Mouse (Mus musculus) T-helper 2 cell (primary cell): ENCODE results near the gene Aco2.

Experiments
- in situ Hi-C: fragments of 300-600 bp; cut with MboI, MseI; formaldehyde crosslinking; loops from one replicate; pipeline ENCODE4 v1.15.1; 2025; ENCODE audit warnings: high pct_unique_total_duplicates

The Aco2 gene

DNA sequence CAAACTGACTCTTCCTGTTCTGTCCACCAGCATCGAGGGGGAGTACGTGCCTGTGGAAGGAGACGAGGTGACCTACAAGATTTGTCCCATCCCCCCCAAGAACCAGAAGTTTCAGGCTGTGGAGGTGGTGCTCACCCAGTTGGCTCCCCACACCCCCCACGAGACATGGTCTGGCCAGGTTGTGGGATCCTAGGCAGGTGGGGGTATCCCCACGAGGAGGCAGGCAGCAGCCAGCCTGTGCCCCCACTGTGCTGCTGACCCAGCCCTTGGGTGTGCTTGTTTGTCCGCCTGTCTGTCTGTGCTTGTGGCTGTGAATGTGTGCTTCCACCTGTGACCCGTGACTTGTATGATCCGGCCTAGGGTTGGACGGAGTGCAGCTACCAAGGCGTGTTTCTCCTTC, 77.0 kb downstream of the Aco2 start:
- in situ Hi-C loops: no loop called here

- in situ Hi-C loops: loop anchor here (5.0 kb wide), 1 partner anchor 43 kb away; no protein-coding TSS in a partner anchor
These were observed 77.5 kb downstream of the Aco2 start for GRCm38 (mm10) chr15:81949476-81950131.

GRCm38 (mm10) chr15:81950716-81951115, 78.6 kb downstream of the Aco2 start:
- in situ Hi-C loops: loop anchor here (5.0 kb wide), 1 partner anchor 42 kb away; no protein-coding TSS in a partner anchor

GRCm38 (mm10) chr15:81951159-81951558, 79.0 kb downstream of the Aco2 start:
- in situ Hi-C loops: loop anchor here (5.0 kb wide), 1 partner anchor 41 kb away; no protein-coding TSS in a partner anchor

GRCm38 (mm10) chr15:81952310-81952709, 80.2 kb downstream of the Aco2 start:
- in situ Hi-C loops: loop anchor here (5.0 kb wide), 1 partner anchor 40 kb away; no protein-coding TSS in a partner anchor

GRCm38 (mm10) chr15:81954151-81954583, 82.1 kb downstream of the Aco2 start:
- in situ Hi-C loops: loop anchor here (5.0 kb wide), 1 partner anchor 38 kb away; no protein-coding TSS in a partner anchor

DNA sequence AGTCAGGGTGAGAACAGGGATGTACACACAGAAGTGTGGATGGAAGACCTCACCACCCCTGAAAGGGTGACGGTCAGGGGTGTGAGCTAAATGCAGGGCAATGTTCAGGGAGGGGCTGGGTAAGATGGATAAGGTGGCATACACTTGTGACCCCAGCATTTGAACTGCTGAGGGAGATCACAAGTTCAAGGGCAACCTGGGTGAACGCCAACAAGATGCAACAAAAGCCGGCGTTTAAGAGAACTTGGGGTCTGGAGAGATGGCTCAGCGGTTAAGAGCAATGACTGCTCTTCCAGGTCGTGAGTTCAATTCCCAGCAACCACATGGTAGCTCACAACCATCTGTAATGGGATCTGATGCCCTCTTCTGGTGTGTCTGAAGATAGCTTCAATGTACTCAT, 82.6 kb downstream of the Aco2 start:
- in situ Hi-C loops: loop anchor here (5.0 kb wide), 1 partner anchor 38 kb away; no protein-coding TSS in a partner anchor

- in situ Hi-C loops: no loop called here
These were observed 83.3 kb downstream of the Aco2 start for GRCm38 (mm10) chr15:81955414-81955813.

- in situ Hi-C loops: no loop called here
These were observed 84.3 kb downstream of the Aco2 start for GRCm38 (mm10) chr15:81956457-81956856.

GRCm38 (mm10) chr15:81957598-81957997, 85.5 kb downstream of the Aco2 start:
- in situ Hi-C loops: no loop called here

DNA sequence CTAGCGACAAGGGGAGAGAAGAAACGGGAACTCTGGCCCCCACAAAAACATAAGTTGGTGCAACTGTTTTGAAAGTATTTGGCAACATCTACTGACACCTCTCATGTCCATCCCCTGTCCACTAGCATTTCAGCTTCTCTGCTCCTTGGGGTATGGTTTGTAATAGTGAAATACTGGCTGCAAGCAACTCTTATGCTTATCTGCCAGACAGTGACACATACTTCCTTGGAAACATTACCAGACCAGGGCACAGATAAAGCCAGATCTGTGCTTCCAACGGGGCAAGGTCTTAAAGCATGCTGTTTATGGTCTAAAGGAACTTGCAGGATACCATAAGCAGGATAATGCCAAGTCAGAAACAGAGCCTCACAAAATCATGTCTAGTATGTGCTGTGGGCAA, 86.8 kb downstream of the Aco2 start:
- in situ Hi-C loops: no loop called here

GRCm38 (mm10) chr15:81960171-81961077, 88.3 kb downstream of the Aco2 start, which contains the start of gene Pmm1:
Gene Pmm1 (minus strand): TSS chr15:81960930.
- in situ Hi-C loops: no loop called here

DNA sequence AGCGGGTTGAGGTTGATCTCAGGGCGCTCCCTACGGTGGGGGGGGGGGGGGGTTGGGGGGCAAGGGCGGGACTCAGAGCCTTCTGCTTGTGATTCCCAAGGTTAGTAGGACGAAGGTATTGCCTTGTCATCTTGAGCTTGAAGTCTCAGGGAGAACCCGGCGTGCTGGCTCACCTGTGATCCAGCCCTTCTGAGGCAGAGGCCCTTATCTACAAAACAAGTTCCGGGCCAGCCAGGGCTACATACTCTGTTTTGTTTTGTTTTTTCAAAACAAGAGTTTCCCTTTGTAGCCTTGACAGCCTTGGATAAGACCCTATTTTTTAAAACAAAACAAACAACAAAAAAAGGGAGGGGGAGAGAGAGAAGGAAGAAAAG, 89.0 kb downstream of the Aco2 start:
- in situ Hi-C loops: no loop called here

GRCm38 (mm10) chr15:81964262-81964661, 92.2 kb downstream of the Aco2 start:
- in situ Hi-C loops: no loop called here
